Mouse (Mus musculus) heart, embryonic 15.5 days (tissue): ENCODE measurements around the gene Krcc1. TPM values are rescaled to one million over a fixed set of nuclear protein-coding genes. Genes with fewer than 3 reads are reported as not detected.

Experiments used
- ATAC-seq: fragments of 200-750 bp; cut with Nextera tagmentation; replicated peaks from 2 replicates; pipeline ENCODE4 v1.8.0; 2017; ENCODE audit warnings: low read depth, moderate TSS enrichment; ENCODE audit not compliant: insufficient number of reproducible peaks, insufficient read depth, low FRiP score
- H3K27ac ChIP-seq: fragments of 300-500 bp; sonication (generic); 2 replicates; pipeline ENCODE4 v1.5.1; 2015; ENCODE audit warnings: mild to moderate bottlenecking, inconsistent platforms
- H3K27me3 ChIP-seq: fragments of 300-500 bp; sonication (generic); 2 replicates; pipeline ENCODE4 v1.6.1; 2015; ENCODE audit warnings: inconsistent platforms
- H3K36me3 ChIP-seq: fragments of 300-500 bp; sonication (generic); 2 replicates; pipeline ENCODE4 v1.6.1; 2015; ENCODE audit warnings: mild to moderate bottlenecking, inconsistent platforms
- H3K4me1 ChIP-seq: fragments of 300-500 bp; sonication (generic); replicated peaks from 2 replicates; pipeline ENCODE4 v1.6.1; 2015; ENCODE audit warnings: inconsistent platforms
- H3K4me2 ChIP-seq: fragments of 300-500 bp; sonication (generic); 2 replicates; pipeline ENCODE4 v1.6.1; 2015; ENCODE audit warnings: inconsistent platforms, mild to moderate bottlenecking, moderate library complexity
- H3K4me3 ChIP-seq: fragments of 300-500 bp; sonication (generic); 2 replicates; pipeline ENCODE4 v1.5.1; 2015; ENCODE audit warnings: mild to moderate bottlenecking, inconsistent platforms
- H3K9ac ChIP-seq: fragments of 300-500 bp; sonication (generic); 2 replicates; pipeline ENCODE4 v1.6.1; 2015; ENCODE audit warnings: mild to moderate bottlenecking, inconsistent platforms
- H3K9me3 ChIP-seq: fragments of 300-500 bp; sonication (generic); replicated peaks from 2 replicates; pipeline ENCODE4 v1.6.1; 2016; ENCODE audit warnings: inconsistent platforms
- WGBS: fragments of 180-500 bp; shearing (Covaris S2); methylation state at CpG from one replicate; pipeline ENCODE4 v1.1.7; 2015; ENCODE audit warnings: mixed read lengths; 5-methylcytosine and 5-hydroxymethylcytosine counted together
- polyA plus RNA-seq: library from polyadenylated mRNA; unstranded; fragments of >200 nt; fragmentation: Nextera tagmentation; extraction: Ambion mirVana; gene quantifications from 2 replicates; pipeline ENCODE4 v1.2.1, GENCODE M21; 2015

The Krcc1 gene
- polyA plus RNA-seq = 54.6 and 68.2 TPM in 2 replicates

- WGBS = under 1% methylated on average over 79 of the region's 84 CpGs
Observed at GRCm38 (mm10) chr6:71271389-71272315, at the start of gene Krcc1. Krcc1 (plus strand) TSS chr6:71271677.

GRCm38 (mm10) chr6:71224184-71224943 lies 47.1 kb upstream of the Krcc1 start:
- peak overlapping the region; percentile 16; the same call in 1 of the 2 replicates for H3K27ac ChIP-seq
- no peak overlapping the region for H3K4me2 ChIP-seq
- no peak overlapping the region for H3K9ac ChIP-seq
- H3K36me3 ChIP-seq = peaks cover 21% of the 10 kb centered on the region
- H3K4me1 ChIP-seq = peaks cover 35% of the 10 kb centered on the region
- no peaks in the 10 kb centered on the region for H3K9me3 ChIP-seq
- no peaks in the 10 kb centered on the region for H3K27me3 ChIP-seq
- 50% methylated on average over 3 of the region's 3 CpGs for WGBS
- no peak for ATAC-seq
- no peak overlapping the region for H3K4me3 ChIP-seq

More at GRCm38 (mm10) chr6:71271389-71272315, at the start of gene Krcc1:
- ATAC-seq = peak; percentile 93
- no peaks in the 10 kb centered on the region for H3K9me3 ChIP-seq
- no peaks in the 10 kb centered on the region for H3K27me3 ChIP-seq
- H3K27ac ChIP-seq = peak within 1 kb of the TSS; percentile 98
- H3K9ac ChIP-seq = peak within 1 kb of the TSS; percentile 98
- H3K4me1 ChIP-seq = peaks cover 37% of the 10 kb centered on the region
- H3K4me3 ChIP-seq = peak within 1 kb of the TSS; percentile 95
- H3K4me2 ChIP-seq = peak within 1 kb of the TSS; percentile 77
- no peaks in the 10 kb centered on the region for H3K36me3 ChIP-seq

- Histone ChIP-seq H3K4me3 (no peak overlapping the region), H3K27ac (peak overlapping the region; percentile 85), H3K9ac (0 out of 2 replicates have a peak overlapping the region, but pooled peaks have one; percentile 17), H3K36me3 (peaks cover 9% of the 10 kb centered on the region; the same call in 1 of the 2 replicates), H3K4me1 (peaks cover 35% of the 10 kb centered on the region), H3K27me3 (no peaks in the 10 kb centered on the region), H3K4me2 (no peak overlapping the region), H3K9me3 (no peaks in the 10 kb centered on the region)
- WGBS = 26% methylated on average over 6 of the region's 6 CpGs
- 0 out of 2 replicates have a peak, but pooled peaks have one; percentile 14 for ATAC-seq
Observed at GRCm38 (mm10) chr6:71226544-71226943, 44.9 kb upstream of the Krcc1 start.

GRCm38 (mm10) chr6:71227157-71227770 lies 44.2 kb upstream of the Krcc1 start:
- no peak overlapping the region for H3K9ac ChIP-seq
- peaks cover 5% of the 10 kb centered on the region; the same call in 1 of the 2 replicates for H3K36me3 ChIP-seq
- WGBS = 11% methylated on average over 7 of the region's 7 CpGs
- H3K27me3 ChIP-seq = no peaks in the 10 kb centered on the region
- peak; percentile 78 for ATAC-seq
- H3K27ac ChIP-seq = peak overlapping the region; percentile 85
- H3K4me2 ChIP-seq = peak overlapping the region; percentile 17; the same call in 1 of the 2 replicates
- H3K4me1 ChIP-seq = peaks cover 35% of the 10 kb centered on the region
- no peak overlapping the region for H3K4me3 ChIP-seq
- H3K9me3 ChIP-seq = no peaks in the 10 kb centered on the region

GRCm38 (mm10) chr6:71235121-71235520 lies 36.4 kb upstream of the Krcc1 start:
- Histone ChIP-seq H3K9me3 (no peaks in the 10 kb centered on the region), H3K27ac (no peak overlapping the region), H3K4me1 (no peaks in the 10 kb centered on the region), H3K4me2 (no peak overlapping the region), H3K4me3 (no peak overlapping the region), H3K36me3 (peaks cover 41% of the 10 kb centered on the region), H3K27me3 (no peaks in the 10 kb centered on the region), H3K9ac (no peak overlapping the region)
- no peak for ATAC-seq
- 65% methylated on average over 13 of the region's 13 CpGs for WGBS

- H3K4me3 ChIP-seq = no peak overlapping the region
- WGBS = 62% methylated on average over 3 of the region's 3 CpGs
- H3K4me2 ChIP-seq = no peak overlapping the region
- no peak; the same call in 1 of the 2 replicates for ATAC-seq
- no peaks in the 10 kb centered on the region for H3K27me3 ChIP-seq
- peaks cover 38% of the 10 kb centered on the region for H3K36me3 ChIP-seq
- H3K9ac ChIP-seq = no peak overlapping the region
- no peak overlapping the region for H3K27ac ChIP-seq
- no peaks in the 10 kb centered on the region for H3K9me3 ChIP-seq
- H3K4me1 ChIP-seq = peaks cover 3% of the 10 kb centered on the region
Observed at GRCm38 (mm10) chr6:71235944-71236343, 35.5 kb upstream of the Krcc1 start.

GRCm38 (mm10) chr6:71236506-71236905 lies 35.0 kb upstream of the Krcc1 start:
- H3K9me3 ChIP-seq = no peaks in the 10 kb centered on the region
- H3K9ac ChIP-seq = no peak overlapping the region
- WGBS = 83% methylated on average over 6 of the region's 6 CpGs
- ATAC-seq = no peak
- H3K27me3 ChIP-seq = no peaks in the 10 kb centered on the region
- no peak overlapping the region for H3K4me3 ChIP-seq
- H3K4me2 ChIP-seq = no peak overlapping the region
- peaks cover 8% of the 10 kb centered on the region for H3K4me1 ChIP-seq
- no peak overlapping the region for H3K27ac ChIP-seq
- H3K36me3 ChIP-seq = peaks cover 37% of the 10 kb centered on the region

GRCm38 (mm10) chr6:71237031-71237431 lies 34.4 kb upstream of the Krcc1 start:
- Histone ChIP-seq H3K9me3 (no peaks in the 10 kb centered on the region), H3K36me3 (peaks cover 37% of the 10 kb centered on the region), H3K27ac (no peak overlapping the region), H3K9ac (no peak overlapping the region), H3K4me3 (no peak overlapping the region), H3K27me3 (no peaks in the 10 kb centered on the region), H3K4me1 (peaks cover 12% of the 10 kb centered on the region), H3K4me2 (no peak overlapping the region)
- ATAC-seq = no peak
- WGBS = 83% methylated on average over 6 of the region's 6 CpGs

GRCm38 (mm10) chr6:71239069-71239750 lies 32.3 kb upstream of the Krcc1 start:
- H3K4me1 ChIP-seq = peaks cover 20% of the 10 kb centered on the region
- H3K4me2 ChIP-seq = no peak overlapping the region
- H3K36me3 ChIP-seq = peaks cover 32% of the 10 kb centered on the region
- 91% methylated on average over 26 of the region's 26 CpGs for WGBS
- H3K9ac ChIP-seq = no peak overlapping the region
- no peaks in the 10 kb centered on the region for H3K9me3 ChIP-seq
- H3K27me3 ChIP-seq = no peaks in the 10 kb centered on the region
- H3K4me3 ChIP-seq = no peak overlapping the region
- no peak for ATAC-seq
- H3K27ac ChIP-seq = no peak overlapping the region

- H3K4me2 ChIP-seq = no peak overlapping the region
- H3K27ac ChIP-seq = peak overlapping the region; percentile 76
- H3K9ac ChIP-seq = no peak overlapping the region
- H3K4me3 ChIP-seq = no peak overlapping the region
- 66% methylated on average over 7 of the region's 7 CpGs for WGBS
- H3K36me3 ChIP-seq = peaks cover 28% of the 10 kb centered on the region
- H3K27me3 ChIP-seq = no peaks in the 10 kb centered on the region
- H3K9me3 ChIP-seq = no peaks in the 10 kb centered on the region
- peaks cover 20% of the 10 kb centered on the region for H3K4me1 ChIP-seq
- ATAC-seq = no peak
Observed at GRCm38 (mm10) chr6:71240831-71241230, 30.6 kb upstream of the Krcc1 start.
